Mouse (Mus musculus) neural tube, embryonic 13.5 days (tissue): ENCODE measurements around the gene Sfpq. TPM values are rescaled to one million over a fixed set of nuclear protein-coding genes. Genes with fewer than 3 reads are reported as not detected.
"Not testable (repeated sequence)": the region's sequence is repeated elsewhere in the genome, so short reads cannot be mapped to it uniquely, and the experiment has no call there.

Source experiments
- ATAC-seq: fragments of 200-750 bp; cut with Nextera tagmentation; 2 replicates; pipeline ENCODE4 v1.8.0; 2017; ENCODE audit warnings: low read depth, mild to moderate bottlenecking, moderate TSS enrichment, moderate library complexity
- H3K27ac ChIP-seq: fragments of 300-500 bp; sonication (generic); replicated peaks from 2 replicates; pipeline ENCODE4 v1.5.1; 2015; ENCODE audit warnings: moderate library complexity, mild to moderate bottlenecking, inconsistent platforms
- H3K27me3 ChIP-seq: fragments of 300-500 bp; sonication (generic); 2 replicates; pipeline ENCODE4 v1.6.1; 2015; ENCODE audit warnings: mild to moderate bottlenecking, inconsistent platforms
- H3K36me3 ChIP-seq: fragments of 300-500 bp; sonication (generic); 2 replicates; pipeline ENCODE4 v1.6.1; 2015; ENCODE audit warnings: mild to moderate bottlenecking, inconsistent platforms
- H3K4me1 ChIP-seq: fragments of 300-500 bp; sonication (generic); replicated peaks from 2 replicates; pipeline ENCODE4 v1.6.1; 2015; ENCODE audit warnings: inconsistent platforms
- H3K4me2 ChIP-seq: fragments of 300-500 bp; sonication (generic); 2 replicates; pipeline ENCODE4 v1.6.1; 2015; ENCODE audit warnings: inconsistent platforms, mild to moderate bottlenecking, moderate library complexity
- H3K4me3 ChIP-seq: fragments of 300-500 bp; sonication (generic); 2 replicates; pipeline ENCODE4 v1.5.1; 2015; ENCODE audit warnings: mild to moderate bottlenecking, inconsistent platforms
- H3K9ac ChIP-seq: fragments of 300-500 bp; sonication (generic); 2 replicates; pipeline ENCODE4 v1.6.1; 2015; ENCODE audit warnings: moderate library complexity, mild to moderate bottlenecking, inconsistent platforms
- H3K9me3 ChIP-seq: fragments of 300-500 bp; sonication (generic); 2 replicates; pipeline ENCODE4 v1.6.1; 2016; ENCODE audit warnings: inconsistent platforms
- WGBS: fragments of 180-500 bp; shearing (Covaris S2); methylation state at CpG from one replicate; pipeline ENCODE4 v1.1.7; 2015; 5-methylcytosine and 5-hydroxymethylcytosine counted together
- polyA plus RNA-seq: library from polyadenylated mRNA; unstranded; fragments of >200 nt; fragmentation: Nextera tagmentation; extraction: Ambion mirVana; gene quantifications from 2 replicates; pipeline ENCODE4 v1.2.1, GENCODE M21; 2015

The Sfpq gene
- 88.0 and 102 TPM in 2 replicates for polyA plus RNA-seq

DNA sequence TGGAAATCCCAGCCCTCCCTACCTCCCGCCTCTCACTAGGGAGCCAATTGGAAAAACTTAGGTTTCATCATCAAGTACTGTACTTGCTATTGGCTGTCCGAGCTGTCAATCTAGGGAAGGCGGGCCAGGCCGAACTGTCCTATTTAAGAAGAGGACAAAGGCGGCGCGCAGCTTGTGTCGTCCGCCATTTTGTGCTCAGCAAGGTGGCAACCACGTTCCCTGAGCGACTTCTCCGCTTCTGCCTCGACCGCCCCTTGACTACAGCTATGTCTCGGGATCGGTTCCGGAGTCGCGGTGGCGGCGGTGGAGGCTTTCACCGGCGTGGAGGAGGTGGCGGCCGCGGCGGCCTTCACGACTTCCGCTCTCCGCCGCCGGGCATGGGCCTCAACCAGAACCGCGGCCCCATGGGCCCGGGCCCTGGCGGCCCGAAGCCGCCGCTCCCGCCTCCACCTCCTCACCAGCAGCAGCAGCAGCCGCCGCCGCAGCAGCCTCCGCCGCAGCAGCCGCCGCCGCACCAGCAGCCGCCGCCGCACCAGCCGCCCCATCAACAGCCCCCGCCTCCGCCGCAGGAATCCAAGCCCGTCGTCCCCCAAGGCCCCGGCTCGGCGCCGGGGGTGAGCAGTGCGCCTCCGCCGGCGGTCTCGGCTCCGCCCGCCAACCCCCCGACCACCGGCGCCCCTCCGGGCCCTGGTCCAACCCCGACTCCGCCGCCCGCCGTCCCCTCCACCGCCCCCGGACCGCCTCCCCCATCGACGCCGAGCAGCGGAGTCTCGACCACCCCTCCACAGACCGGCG is at the start of gene Sfpq:
Gene Sfpq, plus strand, starts transcription at position 174 of the 795 bp plus-strand sequence.
- Histone ChIP-seq H3K36me3 (peaks cover 28% of the 10 kb centered on the region), H3K27me3 (no peaks in the 10 kb centered on the region), H3K9me3 (no peaks in the 10 kb centered on the region), H3K4me2 (peak within 1 kb of the TSS; percentile 86), H3K4me1 (peaks cover 34% of the 10 kb centered on the region), H3K4me3 (peak within 1 kb of the TSS; percentile 99), H3K27ac (peak within 1 kb of the TSS; percentile 98), H3K9ac (peak within 1 kb of the TSS; percentile 100)
- peak; percentile 96 for ATAC-seq
- WGBS = under 1% methylated on average over 47 of the region's 87 CpGs

DNA sequence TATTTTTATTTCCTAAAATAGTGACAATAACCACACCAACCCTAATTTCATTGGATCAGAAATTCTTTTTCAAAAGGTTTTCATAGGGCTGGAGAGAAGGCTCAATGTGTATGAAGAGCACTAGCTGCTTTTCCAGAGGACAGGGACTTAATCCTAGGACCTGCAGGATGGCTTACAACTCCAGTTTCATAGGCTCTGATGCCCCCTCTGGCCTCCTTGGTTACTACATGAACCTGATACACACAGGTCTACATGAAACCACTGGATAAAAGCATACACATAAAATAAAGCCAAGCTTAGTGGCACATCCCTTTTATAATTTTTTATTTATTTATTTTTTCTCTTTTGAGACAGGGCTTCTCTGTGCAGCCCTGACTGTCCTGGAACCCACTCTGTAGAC is 43.7 kb upstream of the Sfpq start:
- Histone ChIP-seq H3K27ac (no peak overlapping the region), H3K9ac (no peak overlapping the region), H3K9me3 (no peaks in the 10 kb centered on the region), H3K4me2 (no peak overlapping the region), H3K4me1 (no peaks in the 10 kb centered on the region), H3K36me3 (no peaks in the 10 kb centered on the region), H3K4me3 (no peak overlapping the region), H3K27me3 (no peaks in the 10 kb centered on the region; the same call in 1 of the 2 replicates)
- ATAC-seq = no peak

DNA sequence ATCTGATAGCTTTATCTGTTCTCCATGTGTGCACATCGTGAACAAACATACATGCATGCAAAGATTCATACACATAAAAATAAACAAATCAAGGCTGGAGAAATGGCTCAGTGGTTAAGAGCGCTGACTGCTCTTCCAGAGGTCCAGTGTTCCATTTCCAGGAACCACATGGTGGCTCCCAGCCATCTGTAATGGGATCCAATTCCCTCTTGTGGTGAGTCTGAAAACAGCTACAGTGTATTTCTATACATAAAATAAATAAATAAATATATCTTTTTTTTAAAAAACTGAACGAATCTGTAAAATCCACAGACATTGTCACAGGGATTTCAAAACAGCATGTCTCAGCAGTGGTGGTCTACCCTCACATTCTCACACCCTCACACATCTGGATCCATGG is 42.4 kb upstream of the Sfpq start:
- no peak for ATAC-seq
- 91% methylated on average over 3 of the region's 3 CpGs for WGBS

DNA sequence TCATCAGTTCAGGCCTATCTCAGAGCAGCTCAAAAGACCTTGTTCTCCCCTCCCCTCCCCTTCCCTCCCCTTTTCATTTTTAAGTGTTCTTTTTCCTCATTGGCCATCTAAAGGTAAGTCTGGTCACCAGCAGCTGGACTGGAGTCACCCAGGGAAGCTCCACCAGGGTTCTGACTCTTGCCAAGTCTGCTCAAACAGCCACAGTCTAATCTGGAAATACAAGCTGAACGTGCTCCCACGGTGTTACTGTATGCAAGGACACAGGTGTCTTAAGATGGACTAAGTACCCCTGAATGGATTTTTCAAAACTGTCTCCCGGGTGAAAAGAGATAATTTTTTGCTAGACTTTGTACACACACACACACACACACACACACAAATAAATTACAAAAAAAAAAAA is 37.8 kb upstream of the Sfpq start:
- Histone ChIP-seq H3K9me3 (no peaks in the 10 kb centered on the region), H3K27me3 (no peaks in the 10 kb centered on the region), H3K4me2 (no peak overlapping the region), H3K4me3 (no peak overlapping the region), H3K27ac (no peak overlapping the region), H3K36me3 (no peaks in the 10 kb centered on the region), H3K9ac (no peak overlapping the region), H3K4me1 (no peaks in the 10 kb centered on the region)
- 75% methylated on average over 3 of the region's 3 CpGs for WGBS
- ATAC-seq = no peak

More for the DNA sequence above, 42.4 kb upstream of the Sfpq start:
- no peak overlapping the region for H3K4me2 ChIP-seq
- no peaks in the 10 kb centered on the region for H3K36me3 ChIP-seq
- no peak overlapping the region for H3K27ac ChIP-seq
- H3K4me3 ChIP-seq = no peak overlapping the region
- H3K9me3 ChIP-seq = no peaks in the 10 kb centered on the region
- no peaks in the 10 kb centered on the region for H3K4me1 ChIP-seq
- H3K9ac ChIP-seq = no peak overlapping the region
- no peaks in the 10 kb centered on the region; the same call in 1 of the 2 replicates for H3K27me3 ChIP-seq

DNA sequence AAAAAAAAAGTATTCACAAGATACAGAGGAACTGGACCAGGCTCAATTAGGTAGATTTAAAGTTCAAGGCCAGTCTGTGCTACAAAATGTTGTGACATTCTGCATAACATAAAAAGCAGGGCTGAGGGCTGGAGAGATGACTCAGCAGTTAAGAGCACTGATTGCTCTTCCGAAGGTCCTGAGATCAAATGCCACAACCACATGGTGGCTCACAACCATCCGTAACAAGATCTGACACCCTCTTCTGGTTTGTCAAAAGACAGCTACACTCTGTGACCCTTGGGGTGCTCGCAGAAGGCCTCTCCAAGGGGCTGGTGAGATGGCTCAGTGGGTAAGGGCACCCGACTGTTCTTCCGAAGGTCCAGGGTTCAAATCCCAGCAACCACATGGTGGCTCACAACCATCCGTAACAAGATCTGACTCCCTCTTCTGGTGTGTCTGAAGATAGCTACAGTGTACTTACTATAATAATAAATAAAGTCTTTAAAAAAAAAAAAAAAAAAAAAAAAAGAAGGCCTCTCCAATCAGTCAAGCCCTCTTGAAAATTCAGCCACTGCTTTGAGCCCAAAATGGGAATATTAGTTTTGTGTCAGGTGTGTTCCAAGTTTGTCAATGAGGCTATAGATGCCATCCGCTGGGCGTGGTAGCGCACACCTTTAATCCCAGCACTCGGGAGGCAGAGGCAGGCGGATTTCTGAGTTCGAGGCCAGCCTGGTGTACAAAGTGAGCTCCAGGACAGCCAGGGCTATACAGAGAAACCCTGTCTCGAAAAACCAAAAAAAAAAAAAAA is 37.2 kb upstream of the Sfpq start:
- H3K4me3 ChIP-seq, H3K27ac ChIP-seq, H3K9me3 ChIP-seq, ATAC-seq, H3K27me3 ChIP-seq, H3K4me1 ChIP-seq, H3K36me3 ChIP-seq, H3K9ac ChIP-seq, H3K4me2 ChIP-seq: not testable (repeated sequence)
- WGBS = 84% methylated on average over 13 of the region's 13 CpGs

DNA sequence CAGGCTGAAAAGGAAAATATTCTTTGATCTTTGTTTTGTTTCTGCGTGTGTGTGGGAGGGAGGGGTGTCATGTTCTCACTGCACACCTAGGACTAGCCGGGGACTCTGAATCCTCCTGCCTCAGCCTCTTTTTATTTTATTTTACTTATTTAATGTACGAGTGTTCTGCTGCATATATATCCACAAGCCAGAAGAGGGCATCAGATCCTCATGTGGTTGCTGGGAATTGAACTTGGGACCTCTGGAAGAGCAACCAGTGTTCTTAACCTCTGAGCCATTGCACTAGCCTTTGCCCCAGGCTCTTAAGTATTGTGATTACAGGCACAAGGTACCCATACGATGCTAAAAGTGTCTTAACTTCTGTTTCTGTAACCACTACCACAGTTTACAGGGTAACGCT is 34.4 kb upstream of the Sfpq start:
- H3K4me2 ChIP-seq = no peak overlapping the region
- no peaks in the 10 kb centered on the region for H3K4me1 ChIP-seq
- H3K9me3 ChIP-seq = no peaks in the 10 kb centered on the region
- H3K4me3 ChIP-seq = no peak overlapping the region
- H3K27me3 ChIP-seq = no peaks in the 10 kb centered on the region
- H3K27ac ChIP-seq = no peak overlapping the region
- no peak overlapping the region for H3K9ac ChIP-seq
- WGBS = 87% methylated on average over 5 of the region's 5 CpGs
- H3K36me3 ChIP-seq = no peaks in the 10 kb centered on the region
- no peak for ATAC-seq

DNA sequence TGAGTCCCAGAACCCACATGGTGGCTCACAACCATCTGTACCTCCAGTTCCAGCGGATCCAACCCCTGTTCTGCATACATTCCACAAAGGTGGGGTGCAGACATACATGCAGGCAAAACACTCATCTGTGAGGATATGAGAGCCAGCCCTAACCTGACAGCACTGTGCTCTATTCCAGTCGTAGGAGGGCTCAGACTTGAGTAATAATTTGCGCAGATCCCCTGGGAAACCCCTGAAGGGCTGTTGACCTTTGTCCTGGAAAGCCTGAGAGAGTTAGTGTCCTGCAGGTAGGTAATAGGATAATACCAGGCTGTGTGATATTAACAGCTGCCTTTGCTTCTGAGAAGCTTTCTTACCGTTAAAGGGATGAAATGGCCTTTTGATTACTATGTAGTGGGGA is 32.6 kb upstream of the Sfpq start:
- Histone ChIP-seq H3K4me3 (no peak overlapping the region), H3K27ac (no peak overlapping the region), H3K36me3 (no peaks in the 10 kb centered on the region), H3K4me1 (no peaks in the 10 kb centered on the region), H3K4me2 (no peak overlapping the region), H3K9me3 (no peaks in the 10 kb centered on the region), H3K9ac (no peak overlapping the region), H3K27me3 (no peaks in the 10 kb centered on the region)
- no peak for ATAC-seq
- 77% methylated on average over 4 of the region's 4 CpGs for WGBS

DNA sequence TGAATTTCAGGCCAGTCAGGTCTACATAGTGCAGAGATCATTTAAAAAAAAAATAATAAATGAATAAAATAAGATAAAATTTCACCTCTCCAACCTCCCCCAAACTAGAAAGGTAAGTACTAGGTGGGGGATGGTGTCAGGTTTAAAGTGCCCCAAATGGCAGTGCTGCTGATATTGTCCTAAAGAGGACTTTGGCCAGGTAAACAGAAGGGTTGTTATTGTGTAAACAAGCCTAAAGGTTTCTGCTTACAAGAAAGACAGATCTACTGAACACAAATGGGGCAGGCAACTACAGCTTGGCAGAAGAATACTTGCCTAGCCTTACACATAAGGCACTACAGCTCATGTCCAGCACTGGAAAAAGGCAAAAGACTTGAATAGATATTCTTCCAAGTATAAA is 30.6 kb upstream of the Sfpq start:
- no peaks in the 10 kb centered on the region for H3K27me3 ChIP-seq
- H3K9ac ChIP-seq = no peak overlapping the region
- H3K27ac ChIP-seq = no peak overlapping the region
- no peak for ATAC-seq
- no peak overlapping the region for H3K4me3 ChIP-seq
- H3K9me3 ChIP-seq = no peaks in the 10 kb centered on the region
- H3K4me2 ChIP-seq = no peak overlapping the region
- no peaks in the 10 kb centered on the region for H3K36me3 ChIP-seq
- no peaks in the 10 kb centered on the region for H3K4me1 ChIP-seq

DNA sequence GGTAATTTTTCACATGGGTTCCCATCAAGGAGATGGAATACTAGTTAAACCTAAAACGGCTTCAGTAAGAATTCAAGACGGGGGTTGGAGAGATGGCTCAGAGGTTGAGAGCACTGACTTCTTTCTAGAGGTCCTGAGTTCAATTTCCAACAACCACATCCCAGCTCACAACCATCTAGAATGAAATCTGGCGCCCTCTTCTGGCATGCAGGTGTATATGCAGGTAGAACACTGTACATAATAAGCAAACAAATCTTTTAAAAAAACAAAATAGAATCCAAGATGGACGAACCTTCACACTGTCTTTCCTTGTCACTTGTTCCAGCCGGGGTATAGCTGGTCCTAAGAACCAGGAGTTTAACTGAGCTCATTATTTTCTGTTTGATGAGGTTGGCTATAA is 28.8 kb upstream of the Sfpq start:
- Histone ChIP-seq H3K27ac (no peak overlapping the region), H3K4me1 (no peaks in the 10 kb centered on the region), H3K27me3 (no peaks in the 10 kb centered on the region), H3K36me3 (no peaks in the 10 kb centered on the region), H3K9me3 (no peaks in the 10 kb centered on the region), H3K4me2 (no peak overlapping the region), H3K9ac (no peak overlapping the region), H3K4me3 (no peak overlapping the region)
- WGBS = 67% methylated on average over 5 of the region's 5 CpGs
- no peak for ATAC-seq

DNA sequence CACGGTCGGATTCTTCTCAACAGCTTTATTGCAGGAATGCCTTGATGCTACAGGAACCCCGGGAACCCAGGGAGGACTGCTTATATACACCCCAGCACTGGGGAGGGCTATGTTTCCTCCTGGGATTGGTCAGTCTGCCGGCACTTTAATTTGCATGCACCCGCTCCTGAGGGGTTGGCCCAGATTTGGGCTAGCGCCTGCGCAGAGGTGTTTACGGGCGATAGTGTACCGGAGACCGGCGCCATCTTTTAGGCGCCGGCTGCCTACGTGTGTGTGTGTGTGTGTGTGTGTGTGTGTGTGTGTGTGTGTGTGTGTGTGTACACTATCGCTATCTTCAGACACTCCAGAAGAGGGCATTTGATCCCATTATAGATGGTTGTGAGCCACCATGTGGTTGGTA is 21.8 kb upstream of the Sfpq start:
- H3K27me3 ChIP-seq, H3K9ac ChIP-seq, H3K27ac ChIP-seq, H3K36me3 ChIP-seq, H3K9me3 ChIP-seq, H3K4me3 ChIP-seq, H3K4me2 ChIP-seq, ATAC-seq: not testable (repeated sequence)
- peaks cover 13% of the 10 kb centered on the region for H3K4me1 ChIP-seq
- 96% methylated on average over 15 of the region's 16 CpGs for WGBS

DNA sequence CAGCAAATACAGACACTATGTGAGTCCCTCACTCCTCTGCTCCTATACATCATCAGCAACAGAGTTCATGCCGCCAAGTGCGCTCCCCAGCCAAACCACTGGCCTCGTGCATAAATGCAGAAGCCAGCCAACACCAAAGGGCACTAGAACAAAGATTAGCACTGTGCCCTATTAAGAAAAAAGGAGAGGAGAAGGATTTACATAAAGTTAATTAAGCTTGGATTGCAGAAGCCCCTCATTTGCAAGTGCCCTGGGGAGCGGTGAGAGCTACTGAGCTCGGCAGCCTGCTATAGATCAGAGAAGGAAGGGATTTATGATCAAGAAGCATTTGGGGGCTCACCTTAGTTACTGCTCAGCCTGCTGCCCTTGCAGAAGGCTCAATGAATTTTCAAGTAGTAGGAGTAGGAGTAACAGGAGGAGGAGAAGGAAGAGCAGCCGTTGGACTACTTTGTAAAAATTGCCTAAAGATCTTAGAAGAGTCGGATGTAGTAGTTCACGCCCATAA is 20.5 kb upstream of the Sfpq start:
- no peak overlapping the region for H3K4me3 ChIP-seq
- H3K9ac ChIP-seq = no peak overlapping the region
- H3K4me2 ChIP-seq = peak overlapping the region; percentile 17
- WGBS = 28% methylated on average over 8 of the region's 8 CpGs
- H3K27ac ChIP-seq = peak overlapping the region; percentile 34
- peaks cover 25% of the 10 kb centered on the region for H3K4me1 ChIP-seq
- no peaks in the 10 kb centered on the region for H3K27me3 ChIP-seq
- H3K36me3 ChIP-seq = no peaks in the 10 kb centered on the region
- peak; percentile 49 for ATAC-seq
- no peaks in the 10 kb centered on the region for H3K9me3 ChIP-seq

DNA sequence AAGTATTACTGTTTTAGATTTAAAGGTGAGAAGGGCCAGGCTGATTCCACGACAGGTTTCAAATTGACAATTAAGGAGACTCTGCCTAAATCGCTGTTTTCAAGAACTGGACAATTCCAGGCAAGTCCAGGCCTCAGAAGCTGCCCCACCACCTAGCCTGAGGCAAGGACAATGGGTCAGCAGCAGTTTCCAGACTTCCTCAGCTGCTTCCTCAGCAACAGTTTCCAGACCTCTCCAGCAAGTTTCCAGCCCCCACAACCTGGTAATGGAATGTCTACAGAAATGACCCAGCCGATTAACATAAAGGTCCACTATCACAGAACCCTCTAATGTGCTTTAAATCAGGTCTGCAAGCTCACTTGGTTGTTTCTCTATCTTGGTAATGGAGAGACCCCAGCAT is 16.7 kb upstream of the Sfpq start:
- H3K27me3 ChIP-seq = no peaks in the 10 kb centered on the region
- H3K4me2 ChIP-seq = peak overlapping the region; percentile 59
- peaks cover 30% of the 10 kb centered on the region for H3K4me1 ChIP-seq
- H3K27ac ChIP-seq = peak overlapping the region; percentile 87
- ATAC-seq = no peak
- 72% methylated on average over 3 of the region's 3 CpGs for WGBS
- no peaks in the 10 kb centered on the region for H3K36me3 ChIP-seq
- H3K4me3 ChIP-seq = no peak overlapping the region
- H3K9ac ChIP-seq = peak overlapping the region; percentile 70
- H3K9me3 ChIP-seq = no peaks in the 10 kb centered on the region
